ENCODE assay signal across 7 mouse cellular contexts in the genomic region with DNA sequence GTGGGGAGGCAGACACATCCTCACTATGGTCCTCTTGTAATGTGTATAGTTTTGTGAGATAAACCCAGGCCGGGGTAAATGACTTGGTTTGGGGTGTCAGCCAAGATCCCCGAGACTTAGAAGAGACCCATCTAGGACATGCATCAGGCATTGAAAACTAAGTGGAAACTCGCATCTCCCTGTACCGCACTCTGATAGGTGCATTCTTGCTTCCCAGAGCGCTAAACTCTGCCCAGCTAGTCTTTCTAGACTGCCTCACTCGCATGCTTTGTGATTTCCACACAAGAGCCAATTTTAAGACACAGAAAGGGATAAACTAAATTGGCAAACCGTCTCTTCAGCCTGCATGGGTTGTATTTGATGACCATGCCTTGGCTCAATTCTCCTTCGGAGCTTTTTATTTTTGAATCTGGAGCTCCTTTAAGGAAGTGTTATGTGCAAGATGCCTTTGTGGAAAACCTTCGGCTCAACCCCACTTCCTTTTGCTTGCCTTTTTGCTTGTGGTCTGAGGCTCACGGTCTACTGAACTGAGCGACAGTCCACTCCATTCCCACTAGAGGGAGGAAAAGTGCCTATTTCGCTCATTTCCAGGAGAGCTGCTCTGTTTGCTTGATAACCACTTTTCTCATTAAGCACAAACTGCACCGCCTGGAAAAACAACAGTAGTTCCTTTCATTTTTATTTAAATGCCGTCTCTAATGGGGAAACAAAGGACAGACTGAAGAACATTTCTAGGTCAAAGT. TPM values are rescaled to one million over a fixed set of nuclear protein-coding genes. Genes with fewer than 3 reads are reported as not detected.
A peak's percentile ranks its signal among the peaks of the same experiment; 100 is the strongest.
DNase-seq lines count a peak whose midpoint lies in the region; ATAC-seq and TF ChIP-seq lines count a peak whose summit lies in the region.

No protein-coding gene starts in this region.

- no peak overlapping the region for H3K4me3 ChIP-seq in hindbrain, postnatal 0 days (ENCODE audit: low read length)
- H3K4me3 ChIP-seq in midbrain, embryonic 12.5 days: no peak overlapping the region

- DNase-seq in 416B (ENCODE audit: low read depth) (peak; percentile 31), ES-CJ7 (ENCODE audit: low read depth, low spot score) (peak; percentile 49)
- DNase-seq in hindbrain, postnatal 0 days (ENCODE audit: low spot score): peak; percentile 84
- peak; percentile 63 to 72 for DNase-seq in left cerebral cortex, postnatal 14 days (ENCODE audit: low spot score in 2 of 2)
- DNase-seq in natural killer cell, adult 2 months (ENCODE audit: low spot score in 2 of 2): no peak

- peak; percentile 81 for ATAC-seq in erythroblast, adult 5-6 weeks (replicated peaks; ENCODE audit: low FRiP score, poor library complexity, severe bottlenecking)
- ATAC-seq in hindbrain, postnatal 0 days: peak; percentile 77; the same call in 1 of the 2 replicates
- no peak for ATAC-seq in midbrain, embryonic 12.5 days (ENCODE audit: low FRiP score, low read depth)

- no peaks in the 10 kb centered on the region for H3K27me3 ChIP-seq in hindbrain, postnatal 0 days (ENCODE audit: insufficient read depth, low read length)
- peaks cover 15% of the 10 kb centered on the region; the same call in 1 of the 2 replicates for H3K27me3 ChIP-seq in midbrain, embryonic 12.5 days

- no peaks in the 10 kb centered on the region for H3K9me3 ChIP-seq in hindbrain, postnatal 0 days (ENCODE audit: low read length)
- no peaks in the 10 kb centered on the region for H3K9me3 ChIP-seq in midbrain, embryonic 12.5 days

- no peak overlapping the region for H3K9ac ChIP-seq in hindbrain, postnatal 0 days (replicated peaks; ENCODE audit: low read length)
- no peak overlapping the region for H3K9ac ChIP-seq in midbrain, embryonic 12.5 days (replicated peaks)

- intact Hi-C loops in left cerebral cortex, postnatal 14 days (cut with DNase I): no loop called here

- 0 out of 2 replicates have a peak, but pooled peaks cover 6% of the 10 kb centered on the region for H3K4me1 ChIP-seq in hindbrain, postnatal 0 days (ENCODE audit: insufficient read depth, low read length)
- H3K4me1 ChIP-seq in midbrain, embryonic 12.5 days: peaks cover 12% of the 10 kb centered on the region

- peak; percentile 79 for TF ChIP-seq CTCF in hindbrain, postnatal 0 days (IDR thresholded peaks at IDR 0.05; ENCODE audit: low read depth)

- H3K27ac ChIP-seq in hindbrain, postnatal 0 days: no peak overlapping the region
- no peak overlapping the region for H3K27ac ChIP-seq in midbrain, embryonic 12.5 days (replicated peaks)

- no peaks in the 10 kb centered on the region for H3K36me3 ChIP-seq in hindbrain, postnatal 0 days (ENCODE audit: insufficient read depth, low read length)
- H3K36me3 ChIP-seq in midbrain, embryonic 12.5 days: no peaks in the 10 kb centered on the region

- H3K4me2 ChIP-seq in hindbrain, postnatal 0 days (ENCODE audit: low read depth, low read length): peak overlapping the region; percentile 23; the same call in 1 of the 2 replicates
- 0 out of 2 replicates have a peak overlapping the region, but pooled peaks have one; percentile 17 for H3K4me2 ChIP-seq in midbrain, embryonic 12.5 days (replicated peaks)

- WGBS in hindbrain, postnatal 0 days: 31% methylated on average over 14 of the region's 14 CpGs
- 44% methylated on average over 14 of the region's 14 CpGs for WGBS in midbrain, embryonic 12.5 days

RNA-seq across cellular contexts. Expression of a gene that starts 19.0 kb away (rescaled TPM):
- total RNA-seq in erythroblast, adult 5-6 weeks (2015; ENCODE audit: low replicate concordance): 85.9 and 123 TPM in 2 replicates
- 86.0 and 87.0 TPM in 2 replicates for total RNA-seq in erythroblast, adult 5-6 weeks (2017; ENCODE audit: low replicate concordance)
- 24.0 and 25.2 TPM in 2 replicates for total RNA-seq in hindbrain, postnatal 0 days (2014; rRNA removed)
- 21.1 and 21.3 TPM in 2 replicates for polyA plus RNA-seq in hindbrain, postnatal 0 days (2015; fragmentation: Nextera tagmentation; extraction: Ambion mirVana)
- 10 to 100 TPM; 23.2 to 24.1 TPM for total RNA-seq in left cerebral cortex, postnatal 14 days (2021)
- polyA plus RNA-seq in midbrain, embryonic 12.5 days (2016; fragmentation: Nextera tagmentation; extraction: Ambion mirVana): 5.8 and 6.0 TPM in 2 replicates

RNA-seq across cellular contexts. Expression of a gene that starts 31.8 kb away (rescaled TPM):
- total RNA-seq in erythroblast, adult 5-6 weeks (2015; ENCODE audit: low replicate concordance): 1,174 and 1,207 TPM in 2 replicates
- 1,630 and 1,984 TPM in 2 replicates for total RNA-seq in erythroblast, adult 5-6 weeks (2017; ENCODE audit: low replicate concordance)
- total RNA-seq in hindbrain, postnatal 0 days (2014; rRNA removed): 1.3 and 1.5 TPM in 2 replicates
- polyA plus RNA-seq in hindbrain, postnatal 0 days (2015; fragmentation: Nextera tagmentation; extraction: Ambion mirVana): 1.4 and 1.5 TPM in 2 replicates
- under 1 TPM; 0.44 to 0.51 TPM for total RNA-seq in left cerebral cortex, postnatal 14 days (2021)
- polyA plus RNA-seq in midbrain, embryonic 12.5 days (2016; fragmentation: Nextera tagmentation; extraction: Ambion mirVana): 0.23 and 0.41 TPM in 2 replicates

Comparison
In these comparisons a context has a peak if more than half of its experiments do, and no peak if none do; other contexts are left out.
1. DNase-seq: peak in 416B (single experiment), ES-CJ7 (single experiment), hindbrain, postnatal 0 days (single experiment) and left cerebral cortex, postnatal 14 days (2 of 2); none in natural killer cell, adult 2 months (0 of 2).
2. RNA of a gene that starts 31.8 kb away (total RNA-seq): 1,174 to 1,984 TPM in erythroblast, adult 5-6 weeks; 1.3 to 1.5 TPM in hindbrain, postnatal 0 days and 0.44 to 0.51 TPM in left cerebral cortex, postnatal 14 days; every median in the first group is over 100 times any median in the second.